Mouse (Mus musculus): Measurements from ENCODE around the gene Slc4a1. TPM values are rescaled to one million over a fixed set of nuclear protein-coding genes. Genes with fewer than 3 reads are reported as not detected.

Slc4a1 gene
- total and polyA plus RNA-seq, 3 experiments: 1.1 to 596 (median 2.9) TPM

DNA sequence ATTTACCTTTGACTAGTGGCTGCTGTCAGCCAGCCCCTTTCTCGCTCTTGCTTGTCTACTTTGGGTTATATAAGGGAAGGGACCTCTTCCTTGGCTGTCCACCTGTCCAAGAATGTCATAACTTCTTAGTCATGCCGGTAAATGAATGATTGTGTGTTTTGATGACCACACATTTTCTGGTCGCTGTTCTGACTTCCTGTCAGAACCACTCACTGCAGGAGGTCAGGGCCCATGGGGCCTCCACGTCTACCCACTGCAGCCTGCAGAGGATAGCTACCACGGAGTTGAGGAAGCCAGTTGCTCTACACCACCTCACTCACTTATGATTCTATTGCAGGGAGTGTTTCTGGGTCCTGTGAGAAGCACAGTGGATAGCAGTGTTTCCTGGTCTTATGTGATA, 20.1 kb upstream of the Slc4a1 start:
- Histone ChIP-seq H3K9me3 (replicated peaks) (no peaks in the 10 kb centered on the region), H3K4me3 (ENCODE audit: low read depth, low read length) (no peak overlapping the region), H3K27me3 (ENCODE audit: insufficient read depth, low read length) (peaks cover 56% of the 10 kb centered on the region), H3K36me3 (replicated peaks) (no peaks in the 10 kb centered on the region), H3K4me1 (ENCODE audit: insufficient read depth, low read depth, low read length) (peaks cover 3% of the 10 kb centered on the region; the same call in 1 of the 2 replicates)
- ATAC-seq (ENCODE audit: extremely low read depth, insufficient number of reproducible peaks, low FRiP score, poor library complexity, severe bottlenecking) (no peak), DNase-seq (ENCODE audit: low spot score) (no peak)
- no peak for TF ChIP-seq GATA2 (IDR thresholded peaks at IDR 0.05; ENCODE audit: borderline replicate concordance, low read depth, low read length)
- TF ChIP-seq POLR2AphosphoS5 (IDR thresholded peaks at IDR 0.05; ENCODE audit: insufficient replicate concordance, low read depth, low read length): no peak
- TF ChIP-seq TAL1 (conservative IDR thresholded peaks at IDR 0.05; ENCODE audit: low read depth, low read length): no peak
- no peak for TF ChIP-seq GATA1 (IDR thresholded peaks at IDR 0.05; ENCODE audit: borderline replicate concordance, low read length)
- no peak for TF ChIP-seq CTCF (IDR thresholded peaks at IDR 0.05; ENCODE audit: low read depth, low read length)

DNA sequence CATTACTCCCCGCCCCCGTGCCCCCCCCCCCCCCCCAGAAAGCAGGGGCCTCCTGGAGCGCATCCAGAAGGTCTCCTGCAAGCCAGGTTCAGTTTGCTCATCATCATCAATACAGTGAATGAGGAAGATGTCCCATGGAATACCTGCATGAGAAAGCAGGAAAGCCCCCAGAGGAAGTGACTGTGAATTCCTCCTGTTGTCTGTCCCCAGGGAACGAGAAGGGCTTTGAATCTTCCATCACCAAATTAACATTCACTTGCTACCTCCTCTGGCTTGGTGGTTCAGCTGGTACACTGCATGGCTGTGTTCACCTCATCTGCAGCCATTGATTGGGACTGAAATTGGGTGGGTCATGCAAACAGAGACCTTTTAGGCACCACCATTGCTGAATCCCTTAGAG, 19.1 kb upstream of the Slc4a1 start:
- no peak overlapping the region for H3K4me3 ChIP-seq (ENCODE audit: low read depth, low read length)
- H3K9me3 ChIP-seq (replicated peaks): no peaks in the 10 kb centered on the region
- TF ChIP-seq GATA2 (IDR thresholded peaks at IDR 0.05; ENCODE audit: borderline replicate concordance, low read depth, low read length) (no peak), POLR2AphosphoS5 (IDR thresholded peaks at IDR 0.05; ENCODE audit: insufficient replicate concordance, low read depth, low read length) (no peak), CTCF (IDR thresholded peaks at IDR 0.05; ENCODE audit: low read depth, low read length) (no peak), TAL1 (conservative IDR thresholded peaks at IDR 0.05; ENCODE audit: low read depth, low read length) (no peak), GATA1 (IDR thresholded peaks at IDR 0.05; ENCODE audit: borderline replicate concordance, low read length) (no peak)
- ATAC-seq (ENCODE audit: extremely low read depth, insufficient number of reproducible peaks, low FRiP score, poor library complexity, severe bottlenecking) (no peak), DNase-seq (ENCODE audit: low spot score) (no peak)
- no peaks in the 10 kb centered on the region for H3K36me3 ChIP-seq (replicated peaks)
- H3K27me3 ChIP-seq (ENCODE audit: insufficient read depth, low read length): peaks cover 54% of the 10 kb centered on the region
- peaks cover 3% of the 10 kb centered on the region; the same call in 1 of the 2 replicates for H3K4me1 ChIP-seq (ENCODE audit: insufficient read depth, low read depth, low read length)

DNA sequence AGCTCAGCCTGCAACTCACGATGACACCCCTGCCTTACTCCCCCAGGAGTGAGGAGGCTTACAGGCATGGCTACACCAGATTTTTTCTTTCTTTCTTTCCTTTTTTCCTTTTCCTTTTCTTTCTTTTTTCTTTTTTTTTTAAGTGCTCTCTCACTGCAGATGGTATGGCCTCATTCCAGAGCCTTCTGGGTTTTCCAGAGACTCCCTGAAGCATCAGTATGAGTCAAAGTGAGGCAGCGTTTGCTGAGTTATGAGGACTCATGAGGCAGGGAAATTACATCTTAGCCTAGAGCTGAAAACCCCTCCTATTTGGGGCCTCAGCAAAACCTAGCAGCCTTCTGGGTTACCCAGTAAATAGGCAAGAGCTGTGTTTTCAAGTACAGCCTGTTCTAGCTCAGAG, 18.4 kb upstream of the Slc4a1 start:
- ATAC-seq (ENCODE audit: extremely low read depth, insufficient number of reproducible peaks, low FRiP score, poor library complexity, severe bottlenecking) (no peak), DNase-seq (ENCODE audit: low spot score) (no peak)
- TF ChIP-seq TAL1 (conservative IDR thresholded peaks at IDR 0.05; ENCODE audit: low read depth, low read length) (no peak), GATA2 (IDR thresholded peaks at IDR 0.05; ENCODE audit: borderline replicate concordance, low read depth, low read length) (no peak), CTCF (IDR thresholded peaks at IDR 0.05; ENCODE audit: low read depth, low read length) (no peak), GATA1 (IDR thresholded peaks at IDR 0.05; ENCODE audit: borderline replicate concordance, low read length) (no peak), POLR2AphosphoS5 (IDR thresholded peaks at IDR 0.05; ENCODE audit: insufficient replicate concordance, low read depth, low read length) (no peak)
- Histone ChIP-seq H3K4me1 (ENCODE audit: insufficient read depth, low read depth, low read length) (peaks cover 3% of the 10 kb centered on the region; the same call in 1 of the 2 replicates), H3K9me3 (replicated peaks) (no peaks in the 10 kb centered on the region), H3K27me3 (ENCODE audit: insufficient read depth, low read length) (peaks cover 57% of the 10 kb centered on the region), H3K4me3 (ENCODE audit: low read depth, low read length) (no peak overlapping the region), H3K36me3 (replicated peaks) (no peaks in the 10 kb centered on the region)

DNA sequence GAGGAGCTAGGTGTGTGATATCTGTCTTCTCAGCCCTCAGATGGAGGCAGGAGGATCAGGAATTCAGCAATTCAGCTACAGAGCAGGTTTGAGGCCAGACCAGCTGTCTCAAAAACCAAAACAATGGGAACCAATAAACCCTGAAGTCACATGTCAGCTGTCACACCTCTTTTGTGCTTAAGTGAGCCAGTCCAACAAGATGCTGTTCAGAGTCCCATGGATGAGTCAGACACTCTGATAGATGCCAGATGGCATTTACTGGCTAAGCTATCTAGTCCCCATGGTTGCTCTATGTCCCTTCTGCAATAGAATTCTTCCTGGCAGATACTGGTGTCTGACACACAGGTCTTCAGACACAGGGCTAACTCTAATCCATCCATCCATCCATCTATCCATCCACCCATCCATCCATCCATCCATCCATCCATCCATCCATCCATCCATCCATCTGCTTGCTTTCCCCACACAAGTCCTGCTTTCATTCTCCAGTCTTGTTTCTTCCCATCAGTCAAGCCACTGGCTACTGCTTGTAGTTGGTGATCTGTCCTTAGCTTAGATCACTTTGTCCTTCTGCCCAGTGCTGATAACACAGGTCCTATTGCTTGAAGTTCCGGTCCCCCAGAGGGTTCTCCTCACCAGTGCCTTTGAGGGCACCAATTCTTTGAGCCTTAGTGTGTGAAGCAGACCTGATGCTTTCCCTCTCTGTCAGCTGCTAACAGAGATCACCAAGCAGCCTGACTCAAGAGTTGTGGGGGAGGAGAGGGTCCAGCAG, 17.5 kb upstream of the Slc4a1 start:
- Histone ChIP-seq H3K4me3 (ENCODE audit: low read depth, low read length) (no peak overlapping the region), H3K4me1 (ENCODE audit: insufficient read depth, low read depth, low read length) (peaks cover 3% of the 10 kb centered on the region; the same call in 1 of the 2 replicates), H3K9me3 (replicated peaks) (peaks cover 8% of the 10 kb centered on the region), H3K27me3 (ENCODE audit: insufficient read depth, low read length) (peaks cover 64% of the 10 kb centered on the region), H3K36me3 (replicated peaks) (no peaks in the 10 kb centered on the region)
- DNase-seq (ENCODE audit: low spot score) (no peak), ATAC-seq (ENCODE audit: extremely low read depth, insufficient number of reproducible peaks, low FRiP score, poor library complexity, severe bottlenecking) (no peak)
- no peak for TF ChIP-seq POLR2AphosphoS5 (IDR thresholded peaks at IDR 0.05; ENCODE audit: insufficient replicate concordance, low read depth, low read length)
- TF ChIP-seq GATA2 (IDR thresholded peaks at IDR 0.05; ENCODE audit: borderline replicate concordance, low read depth, low read length): no peak
- no peak for TF ChIP-seq CTCF (IDR thresholded peaks at IDR 0.05; ENCODE audit: low read depth, low read length)
- no peak for TF ChIP-seq GATA1 (IDR thresholded peaks at IDR 0.05; ENCODE audit: borderline replicate concordance, low read length)
- no peak for TF ChIP-seq TAL1 (conservative IDR thresholded peaks at IDR 0.05; ENCODE audit: low read depth, low read length)

DNA sequence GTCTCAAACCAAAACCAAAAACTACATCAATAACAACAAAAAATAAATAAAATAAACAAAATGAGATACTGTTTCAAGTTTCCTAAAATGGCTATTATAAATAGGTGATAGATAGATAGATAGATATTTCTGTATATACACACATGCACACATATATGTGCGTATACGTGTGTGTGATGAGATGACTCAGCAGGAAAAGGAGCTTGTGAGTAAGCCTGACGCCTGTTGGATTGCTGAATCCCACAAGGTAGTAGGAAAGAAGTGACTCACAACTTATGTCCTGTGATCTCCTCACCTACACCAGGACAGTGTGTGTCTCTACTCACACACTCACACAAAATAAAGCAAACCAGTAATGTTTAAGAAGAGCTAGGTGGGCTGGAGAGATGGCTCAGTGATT, 16.8 kb upstream of the Slc4a1 start:
- peaks cover 12% of the 10 kb centered on the region for H3K9me3 ChIP-seq (replicated peaks)
- H3K4me3 ChIP-seq (ENCODE audit: low read depth, low read length): no peak overlapping the region
- no peaks in the 10 kb centered on the region for H3K36me3 ChIP-seq (replicated peaks)
- peaks cover 3% of the 10 kb centered on the region; the same call in 1 of the 2 replicates for H3K4me1 ChIP-seq (ENCODE audit: insufficient read depth, low read depth, low read length)
- TF ChIP-seq TAL1 (conservative IDR thresholded peaks at IDR 0.05; ENCODE audit: low read depth, low read length): no peak
- TF ChIP-seq CTCF (IDR thresholded peaks at IDR 0.05; ENCODE audit: low read depth, low read length): no peak
- TF ChIP-seq GATA2 (IDR thresholded peaks at IDR 0.05; ENCODE audit: borderline replicate concordance, low read depth, low read length): no peak
- TF ChIP-seq POLR2AphosphoS5 (IDR thresholded peaks at IDR 0.05; ENCODE audit: insufficient replicate concordance, low read depth, low read length): no peak
- TF ChIP-seq GATA1 (IDR thresholded peaks at IDR 0.05; ENCODE audit: borderline replicate concordance, low read length): no peak
- ATAC-seq (ENCODE audit: extremely low read depth, insufficient number of reproducible peaks, low FRiP score, poor library complexity, severe bottlenecking): no peak
- peaks cover 67% of the 10 kb centered on the region for H3K27me3 ChIP-seq (ENCODE audit: insufficient read depth, low read length)
- DNase-seq (ENCODE audit: low spot score): no peak

DNA sequence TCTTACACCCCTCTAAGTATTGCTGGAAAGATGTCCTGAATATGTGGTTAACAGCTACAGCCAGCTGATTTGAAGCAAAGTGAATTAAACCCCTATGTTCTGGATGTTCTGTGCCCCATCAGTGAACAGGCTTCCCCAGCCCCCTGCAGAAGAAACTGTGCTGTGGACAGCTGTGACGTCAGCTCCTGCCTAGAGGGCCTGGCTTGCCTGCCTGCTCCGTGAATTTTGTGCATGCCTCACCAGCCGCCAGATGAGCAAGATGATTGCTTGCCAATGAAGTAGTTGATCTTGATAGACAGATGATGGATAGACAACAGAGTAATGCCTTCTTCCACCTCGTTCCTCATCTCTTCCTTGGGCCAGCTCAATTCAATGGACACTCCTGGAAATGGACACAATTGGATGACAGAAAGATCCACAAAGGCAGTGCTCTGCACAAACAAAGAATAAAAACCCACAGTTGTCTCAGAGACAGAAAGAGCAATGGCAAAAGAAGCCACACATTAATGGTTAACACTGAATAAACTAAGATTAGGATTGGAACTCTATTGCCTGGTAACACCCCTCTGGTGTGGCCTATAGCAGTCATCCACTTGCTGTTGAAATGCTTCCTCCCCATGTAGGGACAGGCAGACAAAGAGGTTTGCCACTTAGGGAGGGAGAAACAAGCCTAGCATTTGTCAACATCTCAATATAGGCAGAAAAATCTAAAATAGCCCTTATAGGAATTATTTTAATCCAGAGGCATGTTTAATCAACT, 15.5 kb upstream of the Slc4a1 start:
- ATAC-seq (ENCODE audit: extremely low read depth, insufficient number of reproducible peaks, low FRiP score, poor library complexity, severe bottlenecking): no peak
- Histone ChIP-seq H3K4me3 (ENCODE audit: low read depth, low read length) (no peak overlapping the region), H3K9me3 (replicated peaks) (peaks cover 20% of the 10 kb centered on the region), H3K4me1 (ENCODE audit: insufficient read depth, low read depth, low read length) (peaks cover 14% of the 10 kb centered on the region), H3K36me3 (replicated peaks) (no peaks in the 10 kb centered on the region), H3K27me3 (ENCODE audit: insufficient read depth, low read length) (peaks cover 75% of the 10 kb centered on the region)
- no peak for TF ChIP-seq GATA1 (IDR thresholded peaks at IDR 0.05; ENCODE audit: borderline replicate concordance, low read length)
- no peak for DNase-seq (ENCODE audit: low spot score)
